In the genomic region with DNA sequence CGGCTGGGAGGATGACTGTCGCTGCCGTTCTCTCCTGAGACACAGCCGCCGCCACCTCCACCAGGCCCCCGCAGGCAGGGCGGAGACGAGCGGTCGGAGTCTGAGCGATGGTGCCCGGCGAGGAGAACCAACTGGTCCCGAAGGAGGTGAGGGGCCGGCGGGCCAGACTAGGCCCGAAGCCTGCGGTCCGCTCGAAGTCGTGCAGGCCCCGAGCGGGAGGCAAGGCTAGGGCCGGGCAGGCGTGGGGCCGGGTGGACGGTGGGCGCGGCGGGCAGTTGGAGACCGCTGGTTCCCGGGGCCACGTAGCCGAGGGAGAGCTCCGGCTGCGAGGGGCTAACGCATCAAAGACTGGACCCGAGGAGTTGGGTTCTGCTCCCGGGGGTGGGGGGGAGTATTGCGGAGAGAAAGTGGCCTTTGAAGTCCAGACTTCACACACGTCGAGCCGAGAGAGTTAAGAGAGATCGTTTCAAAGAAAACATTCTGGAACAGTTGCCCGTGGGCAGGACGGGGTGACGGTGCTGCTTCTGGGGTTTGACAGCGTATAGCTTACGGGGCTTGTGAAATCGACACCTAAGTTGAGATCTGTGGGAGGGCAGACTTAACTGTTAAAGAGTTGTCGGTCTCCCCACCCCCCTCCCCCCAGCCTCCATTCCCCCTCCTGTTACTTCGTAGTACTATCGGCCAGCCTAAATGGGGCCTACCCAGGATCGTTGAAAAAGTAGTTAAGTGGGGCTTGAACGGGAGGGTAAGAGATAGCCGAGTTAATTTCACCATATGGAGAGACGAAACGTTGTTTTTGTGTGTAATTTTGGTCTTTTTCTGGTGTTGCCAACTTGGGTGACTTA, we compare ENCODE assay signal across 8 mouse cellular contexts. TPM values are rescaled to one million over a fixed set of nuclear protein-coding genes. Genes with fewer than 3 reads are reported as not detected.
DNase-seq lines count a peak whose midpoint lies in the region; ATAC-seq and TF ChIP-seq lines count a peak whose summit lies in the region.

No protein-coding gene starts in this region.

- no peaks in the 10 kb centered on the region for H3K36me3 ChIP-seq in forebrain, postnatal 0 days (ENCODE audit: insufficient read depth)
- H3K36me3 ChIP-seq in limb, embryonic 11.5 days (ENCODE audit: control insufficient read depth, insufficient read depth, low read length): no peaks in the 10 kb centered on the region
- H3K36me3 ChIP-seq in midbrain, postnatal 0 days (ENCODE audit: insufficient read depth, low read length): no peaks in the 10 kb centered on the region

- no peak for DNase-seq in gastrocnemius, adult 2 months
- no peak for DNase-seq in gastrocnemius, postnatal 25 days
- peak; percentile 81 for DNase-seq in 416B (ENCODE audit: low read depth)
- DNase-seq in forebrain, postnatal 0 days: peak; percentile 38
- DNase-seq in limb, embryonic 11.5 days (ENCODE audit: low spot score): no peak
- DNase-seq in midbrain, postnatal 0 days (ENCODE audit: low spot score): peak; percentile 18
- no peak for DNase-seq in layer of hippocampus, adult 9-10 months (ENCODE audit: low spot score)

- peak overlapping the region; percentile 99 for H3K4me3 ChIP-seq in gastrocnemius, adult 2 months
- H3K4me3 ChIP-seq in bone marrow, adult 2 months (replicated peaks; ENCODE audit: control insufficient read depth, low read depth, low read length): peak overlapping the region; percentile 86
- peak overlapping the region; percentile 91 for H3K4me3 ChIP-seq in forebrain, postnatal 0 days (ENCODE audit: low read depth, low read length)
- peak overlapping the region; percentile 97 for H3K4me3 ChIP-seq in limb, embryonic 11.5 days (ENCODE audit: low read depth, low read length)
- peak overlapping the region; percentile 96 for H3K4me3 ChIP-seq in midbrain, postnatal 0 days (ENCODE audit: low read depth, low read length)

- no peaks in the 10 kb centered on the region; the same call in 1 of the 2 replicates for H3K4me1 ChIP-seq in bone marrow, adult 2 months (ENCODE audit: control insufficient read depth, insufficient read depth, low read length)
- H3K4me1 ChIP-seq in forebrain, postnatal 0 days (ENCODE audit: insufficient read depth): peaks cover 26% of the 10 kb centered on the region
- H3K4me1 ChIP-seq in limb, embryonic 11.5 days (ENCODE audit: control insufficient read depth, insufficient read depth, low read length): no peaks in the 10 kb centered on the region; the same call in 1 of the 2 replicates
- H3K4me1 ChIP-seq in midbrain, postnatal 0 days (ENCODE audit: insufficient read depth, low read length): peaks cover 8% of the 10 kb centered on the region; the same call in 1 of the 2 replicates

- H3K27me3 ChIP-seq in forebrain, postnatal 0 days (ENCODE audit: insufficient read depth, low read length): no peaks in the 10 kb centered on the region
- H3K27me3 ChIP-seq in limb, embryonic 11.5 days (ENCODE audit: control insufficient read depth, insufficient read depth, low read length): no peaks in the 10 kb centered on the region
- H3K27me3 ChIP-seq in midbrain, postnatal 0 days (ENCODE audit: insufficient read depth, low read length): no peaks in the 10 kb centered on the region

- ATAC-seq in forebrain, postnatal 0 days: peak; percentile 3; the same call in 1 of the 2 replicates
- ATAC-seq in limb, embryonic 11.5 days (ENCODE audit: insufficient number of reproducible peaks, low FRiP score, low TSS enrichment, low read depth): peak; percentile 78
- peak; percentile 69 for ATAC-seq in midbrain, postnatal 0 days (ENCODE audit: low FRiP score)

- no peaks in the 10 kb centered on the region for H3K9me3 ChIP-seq in forebrain, postnatal 0 days (ENCODE audit: low read length)
- H3K9me3 ChIP-seq in limb, embryonic 11.5 days (ENCODE audit: control insufficient read depth, low read length): no peaks in the 10 kb centered on the region
- no peaks in the 10 kb centered on the region for H3K9me3 ChIP-seq in midbrain, postnatal 0 days (ENCODE audit: low read length)

- H3K4me2 ChIP-seq in forebrain, postnatal 0 days (ENCODE audit: low read depth): peak overlapping the region; percentile 88
- peak overlapping the region; percentile 75 for H3K4me2 ChIP-seq in limb, embryonic 11.5 days (ENCODE audit: low read depth, severe bottlenecking)
- peak overlapping the region; percentile 83 for H3K4me2 ChIP-seq in midbrain, postnatal 0 days (ENCODE audit: low read depth, low read length, poor library complexity, severe bottlenecking)

- TF ChIP-seq CTCF in gastrocnemius, adult 2 months (IDR thresholded peaks at IDR 0.05): no peak
- no peak for TF ChIP-seq CTCF in bone marrow, adult 2 months (IDR thresholded peaks at IDR 0.05; ENCODE audit: control insufficient read depth, insufficient read depth, low read length)
- TF ChIP-seq CTCF in forebrain, postnatal 0 days (IDR thresholded peaks at IDR 0.05; ENCODE audit: low read depth): no peak
- no peak for TF ChIP-seq CTCF in midbrain, postnatal 0 days (IDR thresholded peaks at IDR 0.05)

- intact Hi-C loops in gastrocnemius, adult 2 months (cut with DNase I): no loop called here

- H3K9ac ChIP-seq in forebrain, postnatal 0 days: peak overlapping the region; percentile 96
- peak overlapping the region; percentile 98 for H3K9ac ChIP-seq in limb, embryonic 11.5 days (ENCODE audit: low read length)
- H3K9ac ChIP-seq in midbrain, postnatal 0 days (replicated peaks; ENCODE audit: low read length, poor library complexity, severe bottlenecking): peak overlapping the region; percentile 100

- no peak for TF ChIP-seq POLR2A in bone marrow, adult 2 months (IDR thresholded peaks at IDR 0.05; ENCODE audit: borderline replicate concordance, control insufficient read depth, low read depth, low read length)

- under 1% methylated on average over 58 of the region's 58 CpGs for WGBS in bone marrow, adult 2 months
- 1% methylated on average over 58 of the region's 58 CpGs for WGBS in forebrain, postnatal 0 days
- under 1% methylated on average over 57 of the region's 58 CpGs for WGBS in limb, embryonic 11.5 days
- WGBS in midbrain, postnatal 0 days: under 1% methylated on average over 58 of the region's 58 CpGs

- peak overlapping the region; percentile 99 for H3K27ac ChIP-seq in gastrocnemius, adult 2 months
- H3K27ac ChIP-seq in bone marrow, adult 2 months (ENCODE audit: control insufficient read depth, insufficient read depth, low read depth, low read length, poor library complexity): peak overlapping the region; percentile 98
- peak overlapping the region; percentile 99 for H3K27ac ChIP-seq in forebrain, postnatal 0 days (ENCODE audit: low read depth, low read length)
- peak overlapping the region; percentile 98 for H3K27ac ChIP-seq in limb, embryonic 11.5 days (replicated peaks; ENCODE audit: low read depth, low read length)
- H3K27ac ChIP-seq in midbrain, postnatal 0 days (ENCODE audit: low read depth, low read length): peak overlapping the region; percentile 97

RNA-seq across cellular contexts. Expression of a gene that starts 0.5 kb away (rescaled TPM):
- total RNA-seq in gastrocnemius, adult 2 months (2021): 100 to 1,000 TPM; 209 to 221 TPM
- total RNA-seq in gastrocnemius, postnatal 25 days (2021): 100 to 1,000 TPM; 159 to 169 TPM
- 14.4 and 25.5 TPM in 2 replicates for polyA plus RNA-seq in bone marrow, adult 2 months (2011; ENCODE audit: insufficient read depth, insufficient read length, low replicate concordance, missing spikeins)
- total RNA-seq in forebrain, postnatal 0 days (2014; rRNA removed): 102 and 121 TPM in 2 replicates
- 44.0 and 52.0 TPM in 2 replicates for polyA plus RNA-seq in forebrain, postnatal 0 days (2015; fragmentation: Nextera tagmentation; extraction: Ambion mirVana)
- 99.7 and 115 TPM in 2 replicates for polyA plus RNA-seq in limb, embryonic 11.5 days (2014; fragmentation: Nextera tagmentation; extraction: Ambion mirVana)
- total RNA-seq in midbrain, postnatal 0 days (2014; rRNA removed): 79.0 and 96.9 TPM in 2 replicates
- polyA plus RNA-seq in midbrain, postnatal 0 days (2015; fragmentation: Nextera tagmentation; extraction: Ambion mirVana): 49.2 and 52.2 TPM in 2 replicates

Comparison
In these comparisons a context has a peak if more than half of its experiments do, and no peak if none do; other contexts are left out.
1. DNase-seq: peak in 416B (single experiment), forebrain, postnatal 0 days (single experiment) and midbrain, postnatal 0 days (single experiment); none in gastrocnemius, adult 2 months (single experiment), gastrocnemius, postnatal 25 days (single experiment), limb, embryonic 11.5 days (single experiment) and layer of hippocampus, adult 9-10 months (single experiment).
2. ATAC-seq: peak in every context shown above with its lines; median percentile 78 in limb, embryonic 11.5 days; 69 in midbrain, postnatal 0 days; 3 in forebrain, postnatal 0 days.
3. Peak in every context shown above with its lines, with median percentiles within 50 percentile points of each other: H3K27ac ChIP-seq, H3K4me3 ChIP-seq, H3K4me2 ChIP-seq and H3K9ac ChIP-seq.